Mouse (Mus musculus) ES-Bruce4 (cell line): Measurements from ENCODE around the gene Prr5.

Source experiments
- CTCF ChIP-seq: IDR thresholded peaks from one replicate; pipeline ENCODE4 v1.8.1; 2011; ENCODE audit warnings: low read depth, low read length
- EP300 ChIP-seq: IDR thresholded peaks from 2 replicates; pipeline ENCODE4 v1.6.1; 2011; ENCODE audit warnings: low read depth, low read length; ENCODE audit not compliant: insufficient read depth
- POLR2A ChIP-seq: IDR thresholded peaks from one replicate; pipeline ENCODE4 v1.8.1; 2011; ENCODE audit warnings: low read length; ENCODE audit not compliant: insufficient read depth

DNA sequence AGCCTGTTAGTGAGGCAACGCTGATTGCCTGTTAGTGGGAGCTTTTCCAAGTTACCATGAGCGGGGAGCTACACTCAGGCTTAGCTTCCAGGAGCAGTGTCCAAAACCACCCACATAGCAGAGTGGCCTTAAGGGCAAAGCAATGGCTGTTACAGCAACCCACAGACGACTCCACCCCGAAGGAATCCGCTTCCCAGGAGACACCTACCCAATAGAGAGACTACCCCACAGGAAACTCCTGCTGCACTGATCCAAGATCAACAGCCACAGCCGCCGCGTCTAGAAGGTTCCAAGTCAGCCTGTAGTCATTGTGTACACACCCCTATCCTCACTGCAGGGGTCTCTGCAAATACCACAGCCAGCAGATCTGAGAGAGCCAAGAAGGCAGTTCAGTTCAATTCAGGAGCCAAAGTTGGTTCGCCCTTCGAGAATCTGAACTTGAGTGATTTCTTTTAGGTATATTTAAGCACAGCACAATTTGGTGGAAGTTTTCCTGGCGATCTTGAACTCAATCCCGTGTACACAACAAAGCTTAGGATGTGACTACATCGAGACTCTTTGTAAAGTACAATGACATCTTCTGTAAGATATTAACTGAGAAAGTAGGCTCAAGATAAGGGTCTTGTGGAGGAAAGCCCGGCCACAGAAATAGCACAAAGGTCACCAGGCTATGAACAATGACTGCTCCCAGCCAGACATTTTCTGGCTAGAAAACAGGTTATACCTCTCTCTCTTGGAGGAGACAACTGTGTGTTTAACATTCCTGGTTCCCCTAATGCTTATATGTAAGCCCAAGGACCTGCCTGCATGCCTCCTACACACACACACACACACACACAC lies 43.4 kb downstream of the Prr5 start:
- no peak for TF ChIP-seq CTCF
- no peak for TF ChIP-seq EP300
- no peak for TF ChIP-seq POLR2A
